Mouse (Mus musculus) spleen, embryonic (tissue): ENCODE data around the gene Zfx.

Experiments used
- CTCF ChIA-PET: fragments of 350-600 bp; sonication (Branson Sonifier 250); formaldehyde crosslinking; loops from one replicate; lab custom pipeline; 2022; lab: Charles Lee

Gene Zfx

DNA sequence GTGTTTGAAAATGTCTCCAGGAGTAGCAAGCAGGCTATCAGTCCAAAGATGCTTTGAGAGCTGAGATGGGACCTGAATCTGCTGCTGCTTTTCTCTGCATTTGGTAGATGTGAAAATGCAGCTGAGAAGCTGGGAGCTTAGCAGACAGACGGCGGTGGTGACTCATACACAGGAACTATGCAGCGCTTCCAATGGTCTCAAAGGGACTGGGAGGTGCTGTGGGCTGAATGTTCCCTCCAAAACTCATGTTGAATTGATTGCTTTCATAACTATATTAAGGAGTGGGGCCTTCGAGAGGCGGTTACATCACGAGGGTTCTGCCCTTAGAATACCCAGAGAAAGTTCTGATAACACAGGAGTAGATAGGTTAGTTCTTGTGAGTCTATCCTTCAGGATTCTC, 62.3 kb downstream of the Zfx start:
- CTCF ChIA-PET: no interaction called here

DNA sequence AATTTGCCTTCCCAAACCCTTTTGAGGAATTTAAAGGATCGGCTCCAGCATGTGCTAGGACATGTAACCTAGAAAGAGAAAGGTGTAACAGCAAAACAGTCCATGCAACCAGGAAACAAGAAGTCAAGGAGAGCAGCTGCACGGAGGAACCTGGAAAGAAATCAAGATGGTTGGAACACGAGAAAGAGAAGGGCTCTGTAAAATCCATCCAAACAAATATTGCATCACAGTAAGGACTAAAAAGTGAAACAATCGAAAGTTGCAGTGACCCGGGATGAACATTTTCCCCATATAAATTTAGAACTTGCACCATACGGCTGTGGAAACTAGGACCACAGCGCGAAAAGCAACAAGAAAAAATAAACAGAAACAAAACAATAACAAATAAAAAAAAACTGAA, 62.8 kb downstream of the Zfx start:
- CTCF ChIA-PET: no interaction called here

DNA sequence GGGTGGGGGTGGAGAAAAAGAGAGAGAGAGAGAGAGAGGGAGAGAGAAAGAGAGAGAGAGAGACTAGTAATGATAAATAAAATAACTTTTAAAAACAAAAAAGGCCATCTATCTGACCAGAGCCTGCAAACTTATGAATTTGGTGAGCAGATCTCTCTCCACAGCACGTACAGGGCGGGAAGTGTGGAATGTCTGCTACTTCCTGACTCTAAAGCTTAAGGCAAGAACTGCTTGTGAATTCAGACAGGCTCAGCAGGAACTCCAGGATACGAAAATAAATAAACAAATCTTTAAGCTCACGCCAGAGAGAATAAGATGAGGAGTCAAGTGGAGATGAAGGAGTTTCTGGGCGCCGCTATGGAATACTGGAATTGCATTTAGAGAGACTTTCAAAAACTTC, 64.8 kb downstream of the Zfx start:
- CTCF ChIA-PET: no interaction called here

DNA sequence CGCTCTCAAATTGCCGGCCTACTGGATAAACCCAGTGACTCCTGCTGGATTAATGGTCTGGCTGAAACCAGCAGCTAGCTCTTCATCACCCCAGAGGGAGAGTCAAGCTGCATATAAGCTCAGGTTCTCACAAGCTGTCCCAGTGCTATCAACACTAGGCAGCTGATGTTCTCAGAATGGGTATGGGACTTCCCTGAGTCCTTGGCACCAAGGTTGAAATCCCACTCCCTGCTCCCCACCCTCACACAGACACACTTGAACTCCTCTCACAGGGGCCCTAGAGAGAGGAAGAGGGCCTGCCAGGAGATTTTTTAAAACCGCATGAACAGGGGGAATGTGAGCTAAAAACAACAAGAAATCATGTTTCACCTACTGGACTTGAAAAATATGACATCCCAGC, 74.5 kb downstream of the Zfx start:
- CTCF ChIA-PET: no interaction called here

DNA sequence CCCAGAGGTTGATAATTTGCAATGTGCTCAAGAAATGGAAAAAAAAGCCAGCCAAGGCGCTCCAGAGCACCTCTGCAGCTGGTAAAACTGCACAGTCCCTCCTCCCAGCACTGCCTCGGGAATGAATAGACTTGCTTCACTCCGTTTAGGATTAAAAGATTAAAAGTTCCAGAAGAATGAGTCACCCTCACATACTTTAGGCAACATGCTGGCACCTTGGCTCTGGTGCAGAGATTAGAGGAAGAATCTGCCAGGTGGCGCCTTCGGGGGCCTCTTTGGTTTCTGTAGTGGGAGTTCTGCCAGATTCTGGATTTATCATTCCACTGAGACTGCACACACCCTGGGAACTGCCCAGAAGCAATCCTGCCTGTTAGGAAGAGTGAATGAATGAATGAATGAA, 75.5 kb downstream of the Zfx start:
- CTCF ChIA-PET: no interaction called here

DNA sequence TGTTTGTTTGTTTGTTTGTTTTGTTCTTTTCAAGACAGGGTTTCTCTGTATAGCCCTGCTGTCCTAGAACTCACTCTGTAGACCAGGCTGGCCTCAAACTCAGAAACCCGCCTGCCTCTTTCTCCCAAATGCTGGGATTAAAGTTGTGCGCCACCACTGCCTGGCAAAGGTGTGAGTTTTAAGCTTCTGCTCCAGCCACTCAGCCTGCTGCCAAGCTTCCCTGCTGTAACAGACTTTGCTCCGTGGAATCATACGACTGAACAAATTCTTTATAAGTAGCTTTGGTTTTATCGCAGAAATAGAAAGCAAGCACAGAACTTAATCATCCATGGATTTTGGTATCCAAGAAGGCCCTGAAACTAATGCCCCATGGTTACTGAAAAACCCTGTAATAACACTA, 76.1 kb downstream of the Zfx start:
- CTCF ChIA-PET: no interaction called here

DNA sequence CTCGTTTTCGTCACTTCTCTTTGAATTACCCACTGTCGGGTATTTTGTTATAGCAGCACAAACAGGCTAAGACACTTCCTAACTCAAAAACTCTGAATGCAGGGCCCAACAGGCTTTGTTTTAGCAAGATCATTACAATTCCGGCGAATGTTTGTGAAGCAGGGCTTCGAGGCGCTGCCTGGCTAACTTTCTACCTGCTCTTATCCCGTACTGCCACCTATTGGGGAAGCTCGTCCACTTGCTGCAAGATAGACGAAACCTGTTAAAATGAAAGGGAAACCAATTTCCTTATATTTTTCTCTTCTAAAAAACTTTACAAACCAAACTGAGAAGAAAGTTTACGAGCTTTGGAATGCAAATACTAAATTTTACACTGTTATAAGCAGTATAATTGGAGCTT, 90.6 kb downstream of the Zfx start:
- CTCF ChIA-PET: no interaction called here

DNA sequence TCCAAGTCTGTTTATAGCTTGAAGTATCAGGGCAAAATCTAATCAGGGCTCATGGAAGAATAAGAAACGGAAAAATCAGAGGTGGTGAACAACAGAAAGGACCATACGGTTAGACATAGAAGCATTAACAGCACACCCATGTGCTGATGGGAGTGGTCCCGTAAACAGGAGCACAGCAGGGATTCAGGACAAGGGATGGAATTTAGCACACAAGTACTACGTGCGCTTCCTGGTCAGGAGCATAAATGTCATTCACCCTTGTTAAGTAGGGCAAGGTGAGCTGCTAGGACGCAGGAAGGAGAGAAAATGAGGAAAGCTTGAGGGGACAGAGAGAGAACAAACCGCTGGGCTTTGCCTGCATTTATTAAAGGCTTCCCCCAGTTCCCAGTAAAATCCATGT, 93.4 kb downstream of the Zfx start:
- CTCF ChIA-PET: no interaction called here
